Mouse (Mus musculus): ENCODE measurements at regions not wholly inside any gene's neighbourhood (a gene's known extent, or its start where the extent isn't known, plus 50 kb on each side); places are given as distances from the start of the nearest gene placed in this dataset.

DNA sequence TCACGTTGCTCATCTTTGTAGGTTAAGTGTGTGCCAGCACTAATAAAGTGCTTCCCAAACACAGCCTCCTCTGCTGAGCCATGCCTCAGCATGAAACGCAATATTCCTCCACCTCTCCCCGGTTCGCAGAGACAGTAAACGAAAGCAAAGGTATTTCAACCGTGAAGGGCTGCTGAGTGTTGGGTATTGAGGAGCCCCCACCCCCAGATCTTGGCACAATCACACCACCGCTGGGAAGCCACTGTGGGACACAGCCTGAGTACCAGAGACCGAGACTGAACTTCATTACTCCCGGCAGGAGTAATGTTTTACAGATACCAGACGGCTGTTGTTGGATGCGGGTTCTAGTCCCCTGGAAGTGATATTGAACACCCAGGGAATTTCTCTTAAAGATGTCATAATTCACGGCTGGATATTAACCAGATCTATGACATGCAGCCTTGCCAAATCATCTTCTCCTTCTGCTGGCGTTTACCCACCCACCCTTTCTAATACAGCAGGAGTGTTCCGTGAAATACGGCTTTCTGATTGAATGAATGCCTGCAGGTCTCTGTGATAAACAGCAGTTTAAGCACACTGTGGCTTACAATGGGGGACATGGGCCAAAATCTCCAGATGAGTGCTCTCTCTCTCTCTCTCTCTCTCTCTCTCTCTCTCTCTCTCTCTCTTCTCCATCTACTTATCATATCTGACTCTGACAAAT lies 328.9 kb downstream of the Pax1 start:
- no peak for DNase-seq

DNA sequence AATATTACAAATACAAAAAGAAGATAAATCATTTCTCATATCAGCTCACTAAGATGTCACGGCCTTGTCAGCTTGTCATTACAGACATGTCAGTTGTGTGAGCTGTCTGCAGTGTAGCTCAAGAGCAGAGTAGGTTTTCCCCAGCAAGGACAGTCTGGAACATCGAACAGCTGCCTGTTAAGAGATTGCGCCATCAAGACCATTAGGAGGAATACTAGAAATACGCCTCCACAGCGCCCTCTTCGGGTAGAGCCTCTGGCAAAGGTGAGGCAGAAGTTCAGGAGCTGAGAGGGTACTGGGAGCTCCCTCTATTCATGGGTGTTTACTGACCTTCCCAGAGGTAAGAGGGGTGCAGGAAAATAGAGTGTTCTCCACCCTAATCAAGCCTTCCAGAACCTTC lies 327.0 kb downstream of the Pax1 start:
- DNase-seq: peak; percentile 44

DNA sequence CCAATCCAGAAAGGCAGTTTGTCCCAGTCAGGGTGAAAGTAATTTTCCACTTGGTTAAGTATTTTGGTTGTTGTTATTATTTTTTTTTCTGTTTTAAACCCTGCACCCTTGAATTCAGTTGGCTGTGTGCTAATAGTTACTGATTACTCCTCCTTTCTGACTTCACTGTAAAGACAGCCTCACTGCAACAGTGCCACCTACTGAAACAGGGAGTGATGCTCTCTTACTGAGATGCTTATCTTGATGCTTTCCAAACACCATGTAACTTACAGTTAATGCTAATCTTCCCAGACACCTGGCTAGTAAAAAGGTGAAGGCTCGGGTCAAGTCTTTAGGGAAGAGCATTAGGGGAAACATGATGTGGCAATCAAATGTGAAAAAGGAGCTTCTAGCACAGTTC lies 294.9 kb downstream of the Pax1 start:
- peak; percentile 39 for DNase-seq

DNA sequence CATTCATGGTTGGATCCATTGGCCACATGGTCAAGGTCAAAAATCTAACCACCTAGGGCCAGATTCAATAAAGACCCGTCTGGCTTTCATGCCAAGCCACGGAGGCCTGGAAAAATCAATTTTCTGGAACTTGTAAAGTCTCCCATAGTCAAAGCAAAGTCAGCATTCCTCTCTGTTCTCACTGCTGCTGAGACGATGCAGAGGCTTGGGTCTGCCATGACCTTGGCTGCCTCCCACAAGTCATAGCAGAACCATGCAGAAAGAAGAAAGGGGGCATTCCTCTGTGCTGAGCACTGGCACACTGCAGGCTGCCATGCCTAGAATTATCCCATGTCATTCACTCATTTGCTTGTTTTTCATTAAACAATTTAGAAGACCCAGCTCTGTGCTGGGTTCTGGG lies 288.5 kb downstream of the Pax1 start:
- DNase-seq: no peak

DNA sequence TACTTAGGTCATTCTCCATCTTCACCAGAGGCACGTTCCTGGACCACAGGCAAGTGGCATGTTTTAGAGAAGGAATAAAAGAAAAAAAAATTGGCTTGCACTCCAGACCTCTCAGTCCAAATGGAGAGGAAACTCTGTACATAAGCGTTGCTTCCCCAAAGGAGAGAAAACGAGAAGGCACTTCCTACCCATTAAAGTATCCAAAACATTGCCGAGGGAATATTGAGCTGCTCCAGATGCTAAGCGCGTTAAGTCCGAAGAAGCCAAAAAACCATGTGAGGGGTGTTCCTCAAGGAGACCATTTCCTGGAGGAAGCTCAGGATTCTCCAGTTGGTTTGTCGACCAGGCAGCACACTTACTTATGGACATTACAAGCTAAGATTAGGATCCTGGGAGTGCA lies 286.2 kb downstream of the Pax1 start:
- no peak for DNase-seq

DNA sequence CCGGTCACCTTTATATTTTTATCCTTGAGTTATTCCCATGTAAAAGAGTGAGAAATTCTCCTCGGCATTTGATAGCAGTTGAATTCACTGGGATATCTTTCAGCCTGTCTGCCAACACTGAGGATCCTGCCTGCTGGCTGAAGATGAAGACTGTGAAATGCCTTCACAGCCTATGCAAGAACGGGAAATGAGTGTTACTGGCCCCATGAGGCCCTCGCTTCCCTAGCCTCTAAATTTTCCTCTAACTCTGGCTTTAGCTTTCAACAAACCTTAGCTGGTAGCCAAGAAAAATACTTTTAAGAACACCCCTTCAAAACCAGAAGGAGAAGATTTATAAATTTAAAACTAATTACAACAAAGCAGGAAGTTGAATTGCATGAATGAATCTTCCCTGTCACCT lies 285.8 kb downstream of the Pax1 start:
- DNase-seq: no peak

GRCm38 (mm10) chr2:147637882-147638281 lies 276.2 kb downstream of the Pax1 start:
- no peak for DNase-seq

GRCm38 (mm10) chr2:147632737-147633136 lies 271.0 kb downstream of the Pax1 start:
- DNase-seq: no peak

DNA sequence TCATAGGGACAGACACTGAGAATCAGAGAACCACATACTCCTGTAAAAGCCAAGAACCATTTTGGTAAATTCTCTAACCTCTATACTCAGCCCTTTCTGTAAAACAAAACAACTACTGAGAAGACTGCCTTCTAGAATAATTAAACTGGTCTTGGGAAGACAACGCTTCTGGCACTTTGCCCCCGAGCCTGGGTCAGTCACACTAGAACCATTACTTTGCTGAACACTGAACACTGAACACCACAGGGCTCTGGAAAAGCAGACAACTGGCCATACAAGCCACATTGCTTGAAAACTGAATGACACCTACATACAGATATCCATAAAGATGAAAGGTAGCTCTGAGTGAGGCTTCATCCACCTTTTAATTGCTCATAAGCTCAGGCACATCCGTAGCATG lies 268.0 kb downstream of the Pax1 start:
- DNase-seq: peak; percentile 5

DNA sequence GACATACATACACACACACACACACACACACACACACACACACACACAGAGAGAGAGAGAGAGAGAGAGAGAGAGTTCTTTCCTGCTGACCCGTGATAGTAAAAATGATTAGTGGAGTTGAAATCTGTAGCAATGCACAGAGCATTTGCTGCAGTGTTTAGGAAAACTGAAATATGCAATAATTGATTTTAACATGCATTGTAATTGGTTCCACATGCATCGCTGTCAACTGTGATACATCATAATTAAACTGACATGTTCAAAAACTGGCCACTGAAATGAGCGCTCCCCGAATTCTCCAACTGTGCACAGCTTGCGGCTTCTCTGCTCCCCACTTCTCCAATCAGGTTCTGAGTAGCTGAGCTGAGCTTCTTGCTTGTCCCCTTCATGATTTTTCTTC lies 265.4 kb downstream of the Pax1 start:
- DNase-seq: no peak

DNA sequence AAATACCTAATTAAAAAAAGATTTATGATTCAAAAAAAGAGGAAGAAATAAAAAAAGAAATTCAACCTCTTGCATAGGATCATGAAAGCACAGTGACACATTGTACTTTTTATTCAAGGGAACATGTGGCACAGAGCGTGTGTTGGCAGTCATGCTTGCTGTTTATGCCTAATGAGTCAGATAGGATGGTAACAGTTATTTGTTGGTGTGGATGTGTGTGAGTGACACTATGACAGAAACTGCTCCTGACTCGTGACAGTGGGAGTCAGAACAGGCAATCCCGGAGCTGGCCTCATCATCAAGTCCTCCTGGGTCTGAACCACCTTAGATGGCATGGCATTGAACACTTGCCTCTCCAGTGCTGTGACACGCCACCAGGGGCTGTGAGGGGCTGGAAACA lies 261.4 kb downstream of the Pax1 start:
- DNase-seq: no peak

- no peak for DNase-seq
Measured at GRCm38 (mm10) chr2:147617849-147618248, 256.1 kb downstream of the Pax1 start.

GRCm38 (mm10) chr2:147610343-147610742 lies 248.6 kb downstream of the Pax1 start:
- DNase-seq: no peak

- no peak for DNase-seq
Measured at GRCm38 (mm10) chr2:147601639-147602038, 239.9 kb downstream of the Pax1 start.

- DNase-seq: no peak
Measured at GRCm38 (mm10) chr2:147572413-147572812, 210.7 kb downstream of the Pax1 start.

DNA sequence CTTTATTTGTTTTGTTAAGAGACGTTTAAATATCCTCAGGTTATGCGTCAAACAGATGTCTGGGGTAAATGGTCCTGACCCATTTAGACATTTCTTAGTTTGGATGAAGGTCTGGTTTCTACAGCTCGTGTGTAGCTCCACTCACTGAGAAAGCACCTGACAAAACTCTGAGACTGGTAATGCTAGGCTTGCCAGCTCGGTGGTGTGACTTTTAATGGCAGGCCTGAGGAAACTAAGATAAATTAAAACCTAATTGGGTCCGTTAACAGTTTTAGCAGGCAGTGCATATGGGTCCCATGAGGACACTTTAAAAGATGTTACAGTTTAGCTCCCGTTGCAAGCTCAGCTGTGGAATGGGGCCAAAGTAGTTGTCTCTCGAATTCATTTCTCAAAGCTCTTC lies 199.5 kb downstream of the Pax1 start:
- DNase-seq: no peak

DNA sequence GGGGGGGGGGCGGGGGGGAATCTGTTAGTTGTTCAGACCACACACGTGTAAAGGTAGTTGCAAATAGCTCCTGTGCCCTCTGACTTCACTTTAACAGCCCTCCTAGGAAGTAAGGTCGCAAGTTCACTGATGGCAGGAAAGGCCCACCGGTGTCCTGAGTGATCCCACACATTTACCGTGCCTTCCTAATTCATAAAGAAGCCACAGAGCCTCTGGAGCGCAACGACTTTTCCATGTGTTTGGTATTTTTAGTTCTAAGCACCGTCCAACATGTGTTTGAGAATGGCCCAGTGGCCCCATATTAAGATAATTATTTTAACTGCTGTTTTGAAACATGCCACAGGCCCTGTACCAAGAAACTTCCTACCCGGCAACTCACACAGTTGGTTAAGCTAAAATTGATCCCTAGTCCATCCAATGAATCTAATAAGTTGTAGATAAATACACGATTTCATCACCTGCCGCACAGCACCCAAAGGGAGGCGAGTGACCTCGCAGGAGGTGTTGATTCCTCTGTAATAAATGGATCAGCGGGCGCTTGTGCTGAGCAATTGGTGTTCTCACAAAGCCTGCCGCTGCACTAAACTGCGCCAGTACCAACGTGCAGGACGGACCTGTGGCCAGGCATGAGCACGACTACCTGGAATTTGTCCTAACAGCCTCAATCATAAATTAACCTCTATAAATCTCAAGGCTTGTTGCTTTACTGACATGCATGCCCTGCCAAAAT lies 198.9 kb downstream of the Pax1 start:
- no peak for DNase-seq

DNA sequence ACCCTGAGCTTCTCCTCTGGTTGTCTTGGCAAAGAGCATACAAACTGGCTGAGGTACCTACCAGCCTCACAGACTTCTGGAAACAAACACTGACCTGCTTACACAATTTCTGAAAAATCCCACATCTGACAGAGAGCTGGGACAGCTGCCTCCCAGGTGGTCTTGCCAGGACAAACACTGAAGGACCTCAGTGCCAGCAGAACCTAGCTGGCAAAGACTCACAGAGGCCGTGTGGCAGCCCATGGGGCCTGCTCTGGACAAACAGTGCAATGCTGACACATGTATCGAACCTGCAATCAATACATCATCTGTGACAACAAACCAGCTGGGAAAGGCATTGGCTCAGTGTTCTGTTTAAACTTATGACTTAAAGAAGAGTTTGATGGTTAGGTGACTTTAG lies 167.4 kb downstream of the Pax1 start:
- no peak for DNase-seq

DNA sequence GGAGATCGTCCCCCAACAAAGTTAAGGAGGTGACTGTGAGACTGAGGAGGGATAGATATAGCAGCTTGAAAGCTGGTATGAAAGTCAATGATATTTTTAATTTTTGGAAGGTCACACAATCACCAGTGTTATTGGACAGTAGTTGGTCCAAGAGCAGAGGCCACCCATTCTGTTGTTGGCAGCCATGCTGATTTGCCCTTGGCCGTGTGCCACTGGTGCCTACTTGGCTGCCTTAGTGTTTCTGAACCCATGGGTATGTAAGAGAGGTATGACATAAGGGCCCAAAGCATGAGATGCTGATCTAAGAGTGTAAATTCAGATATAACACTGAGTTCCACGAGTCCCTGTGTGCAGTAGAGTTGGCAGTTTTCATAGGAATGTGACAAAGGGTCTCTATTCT lies 153.7 kb downstream of the Pax1 start:
- DNase-seq: no peak

DNA sequence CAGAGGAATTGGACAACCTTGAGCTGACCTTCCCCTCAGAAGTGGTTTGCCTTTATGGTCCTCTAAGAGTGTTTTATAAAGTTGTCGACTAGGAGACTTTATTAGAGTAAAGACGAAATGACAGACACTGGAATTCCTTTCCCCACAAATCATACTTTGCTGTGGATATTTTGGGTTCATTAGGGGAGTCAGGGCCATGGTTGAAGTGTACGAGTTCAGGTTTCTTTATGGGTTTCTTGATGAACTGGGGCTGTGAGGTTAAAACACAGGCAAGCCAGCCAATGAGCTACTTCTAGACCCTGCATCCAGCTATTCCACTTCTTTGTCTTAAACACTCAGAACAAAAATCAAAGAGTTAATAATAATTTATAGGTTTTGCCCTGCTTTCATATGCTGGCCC lies 153.0 kb downstream of the Pax1 start:
- DNase-seq: no peak

GRCm38 (mm10) chr2:147503962-147504361 lies 142.2 kb downstream of the Pax1 start:
- peak; percentile 4 for DNase-seq

DNA sequence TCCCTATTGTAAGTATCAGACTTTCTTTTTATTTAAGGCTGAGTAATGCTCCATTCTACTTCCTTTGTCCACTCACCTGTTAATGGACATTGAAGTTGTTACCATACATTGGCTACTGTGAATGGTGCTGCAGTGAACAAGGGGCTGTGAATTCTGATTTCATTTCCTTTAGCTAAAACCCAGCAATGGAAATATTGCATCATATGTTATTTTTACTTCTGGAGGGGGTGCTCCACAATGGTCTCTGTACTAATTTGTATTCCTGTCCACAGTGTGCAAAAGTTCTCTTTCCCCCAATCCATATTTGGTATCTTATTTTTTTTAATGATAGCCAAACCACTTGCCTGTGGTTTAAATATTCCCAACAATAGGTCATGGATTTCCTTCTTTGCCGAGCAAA lies 137.0 kb downstream of the Pax1 start:
- DNase-seq: no peak

DNA sequence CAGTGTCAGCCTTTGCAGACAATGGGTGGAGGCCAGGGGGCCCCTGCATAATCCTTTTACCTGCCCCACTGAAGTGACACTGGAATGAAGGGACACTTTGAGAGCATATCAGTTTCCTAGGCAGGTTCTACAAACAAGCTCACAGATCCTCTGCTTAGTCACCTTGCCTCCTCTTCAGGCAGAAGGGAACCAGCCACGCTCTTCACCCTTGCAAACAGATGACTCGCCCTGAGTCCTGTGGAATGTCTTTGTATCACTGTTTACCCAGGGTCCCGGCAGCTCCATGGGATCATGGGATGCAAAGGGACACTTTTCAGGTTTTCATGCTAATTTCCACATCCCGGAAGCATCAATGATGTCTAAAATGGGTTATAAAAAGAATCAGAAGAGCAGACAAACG lies 94.2 kb downstream of the Pax1 start:
- DNase-seq: no peak

DNA sequence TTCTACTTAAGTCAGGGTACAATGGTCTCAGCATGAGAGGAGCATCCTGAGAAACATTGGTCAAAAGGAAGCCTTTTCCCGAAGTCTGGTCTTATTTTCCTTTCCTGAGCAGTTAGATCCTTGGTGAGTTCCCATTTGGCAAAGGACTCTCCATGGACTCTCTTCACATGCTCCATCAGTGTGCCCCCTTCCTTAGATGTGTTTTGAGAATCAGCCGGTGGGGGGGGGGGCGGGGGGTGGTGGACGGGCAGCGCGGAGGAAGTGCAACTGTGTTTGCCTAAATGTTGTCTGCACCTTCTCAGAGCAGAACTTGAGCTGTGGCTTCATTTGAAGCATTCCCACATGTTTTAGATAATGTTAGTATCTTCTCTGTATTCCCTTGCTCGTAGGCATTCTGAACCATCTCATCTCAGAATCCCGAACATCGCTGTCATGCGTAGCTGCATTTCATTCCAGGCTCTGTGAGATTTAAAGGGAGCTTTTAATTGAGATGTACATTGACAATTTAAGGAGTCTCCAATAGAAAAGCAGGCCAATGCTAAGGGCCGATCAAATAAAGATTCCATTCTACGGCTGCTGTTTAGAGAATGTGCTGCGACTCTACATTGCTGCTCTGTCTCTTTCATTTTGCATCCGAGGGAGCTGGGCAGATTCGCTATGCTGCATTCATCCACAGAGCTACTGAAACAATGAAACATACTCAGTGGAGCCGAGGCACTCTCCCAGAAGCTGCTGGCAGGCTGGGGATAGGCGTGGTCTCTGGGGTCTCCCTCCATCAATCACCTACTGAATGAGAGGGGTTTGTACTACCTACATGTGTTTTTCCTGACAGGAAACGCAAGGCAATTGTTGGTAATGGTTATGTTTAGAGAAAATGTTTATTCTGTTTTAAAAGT lies 92.9 kb downstream of the Pax1 start:
- DNase-seq: no peak

All from kidney, adult 9 months (tissue).